Mouse (Mus musculus) B cell, adult 62 days (primary cell): ENCODE measurements around the gene Gm6351. TPM values are rescaled to one million over a fixed set of nuclear protein-coding genes. Genes with fewer than 3 reads are reported as not detected.

Experiments
- total RNA-seq: library from RNA; stranded (reverse); gene quantifications from 4 replicates; pipeline ENCODE4 v1.2.4, GENCODE M21; 2023

Gene Gm6351
- total RNA-seq: not detected in 4 replicates

DNA sequence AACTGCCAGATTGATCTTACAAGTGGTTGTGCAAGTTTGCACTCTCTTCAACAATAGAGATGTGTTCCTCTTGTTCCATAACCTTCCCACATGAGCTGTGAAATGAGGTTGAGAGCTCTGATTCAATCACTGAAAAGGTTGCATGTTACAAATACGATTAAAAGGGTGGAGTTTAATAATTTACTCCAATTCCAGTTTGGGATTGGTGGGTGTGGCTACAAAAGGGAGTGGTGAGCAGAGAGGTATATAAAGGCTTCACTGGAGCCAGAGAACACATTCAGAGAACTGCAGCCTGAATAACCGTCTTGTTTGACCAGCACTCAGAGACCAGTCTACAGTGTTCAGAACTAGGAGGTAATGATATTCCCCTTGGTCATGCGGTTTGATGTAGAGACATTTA lies at the start of gene Gm6351:
Gm6351 (plus strand) TSS at position 301 of the 400 bp plus-strand sequence.

DNA sequence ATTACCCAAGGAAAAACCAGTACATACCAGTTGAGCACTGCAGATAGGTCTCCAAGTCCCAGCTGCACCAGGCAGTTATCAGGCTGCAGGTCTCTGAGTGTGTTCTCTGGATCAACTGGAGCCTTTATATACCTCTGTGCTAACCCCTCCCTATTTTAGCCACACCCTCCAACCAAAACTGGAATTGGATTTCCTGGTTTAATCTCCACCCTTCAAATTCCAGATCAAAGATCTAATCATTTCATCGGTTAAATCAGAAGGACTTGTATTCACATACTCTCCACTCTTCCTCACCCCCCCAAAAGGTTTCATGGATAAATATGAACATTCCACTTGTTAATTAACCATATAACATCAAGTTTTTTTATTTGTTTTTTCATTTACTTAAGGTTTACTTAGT lies 5.7 kb upstream of the Gm6351 start, which contains the start of gene BC061212:
BC061212 (minus strand) TSS at position 101 of the 400 bp plus-strand sequence.

Other genes with a start within 250 kb of the Gm6351 start
- not detected in 4 replicates for gene Gm7792, start 232.6 kb upstream of the Gm6351 start, total RNA-seq
- not detected in 4 replicates for gene Gm16429, start 147.3 kb upstream of the Gm6351 start, total RNA-seq
- not detected in 4 replicates for gene BC061212, start 5.8 kb upstream of the Gm6351 start, total RNA-seq
- gene Gm3106, start 141.6 kb downstream of the Gm6351 start, total RNA-seq: not detected in 4 replicates
- not detected in 4 replicates for gene A430089I19Rik, start 230.4 kb downstream of the Gm6351 start, total RNA-seq
- gene Gm6502, start 238.1 kb downstream of the Gm6351 start, total RNA-seq: not detected in 4 replicates